Mouse (Mus musculus) retina, embryonic 14.5 days (tissue): Measurements from ENCODE around the gene Klhdc8a.
"Not testable (repeated sequence)": the region's sequence is repeated elsewhere in the genome, so short reads cannot be mapped to it uniquely, and the experiment has no call there.

ENCODE experiments used
- DNase-seq: peaks from one replicate; pipeline ENCODE4 v3.0.0-alpha.2; 2015; ENCODE audit warnings: low spot score

Klhdc8a gene

DNA sequence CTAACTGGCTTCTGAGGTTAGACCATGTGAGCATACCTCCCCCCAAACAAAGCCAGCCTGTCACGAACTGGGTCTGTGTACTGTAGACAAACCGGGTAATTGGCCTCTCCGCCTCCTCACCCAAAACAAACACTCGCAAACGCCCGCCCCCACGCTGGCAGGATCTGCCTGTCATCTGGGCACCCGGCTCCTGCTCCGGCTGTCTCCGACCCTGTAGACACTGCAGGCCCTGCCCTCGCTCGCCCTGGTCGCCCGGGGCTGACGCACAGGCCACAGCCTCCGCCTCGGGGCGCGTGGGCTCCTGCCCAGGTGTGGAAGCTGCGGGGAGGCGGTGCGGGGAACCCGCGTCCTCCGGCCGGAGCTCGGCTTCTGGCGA, at the start of gene Klhdc8a:
Klhdc8a (plus strand) TSS at position 202 of the 376 bp plus-strand sequence.
- peak; percentile 66 for DNase-seq

DNA sequence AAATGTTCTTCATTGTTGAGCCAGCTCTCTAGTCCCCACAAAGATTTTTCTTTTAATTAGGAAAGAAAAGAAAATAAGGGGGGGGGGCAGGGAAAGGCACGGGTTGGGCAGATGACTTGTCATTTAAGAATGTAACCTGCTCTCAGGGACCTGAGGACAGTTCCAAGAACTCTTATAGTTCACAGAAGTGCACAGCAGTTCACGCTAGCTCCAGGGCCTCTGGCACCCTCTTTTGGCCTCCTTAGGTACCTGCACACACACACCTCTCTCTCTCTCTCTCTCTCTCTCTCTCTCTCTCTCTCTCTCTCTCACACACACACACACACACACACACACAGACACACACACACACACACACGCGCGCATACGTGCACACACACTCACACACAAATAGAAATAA, 44.0 kb upstream of the Klhdc8a start:
- DNase-seq, result no peak

DNA sequence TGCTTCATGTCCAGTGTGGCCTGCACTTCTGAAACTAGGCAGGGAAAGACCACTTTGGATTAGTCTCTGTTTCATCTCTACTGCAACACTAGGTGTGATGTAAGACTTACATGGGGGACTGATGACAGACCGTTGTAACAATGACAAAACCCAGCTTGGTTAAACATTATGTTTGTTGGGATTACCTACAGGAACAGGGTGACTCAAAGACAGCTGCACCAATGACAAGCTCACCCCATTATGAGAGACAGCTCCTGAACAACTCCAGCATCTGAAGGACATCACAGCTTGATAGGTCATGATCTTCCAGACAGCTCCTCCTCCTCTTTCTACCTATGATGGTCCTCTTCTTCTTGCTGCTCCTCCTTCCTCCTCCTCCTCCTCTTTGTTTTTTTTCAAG, 38.1 kb upstream of the Klhdc8a start:
- no peak for DNase-seq

DNA sequence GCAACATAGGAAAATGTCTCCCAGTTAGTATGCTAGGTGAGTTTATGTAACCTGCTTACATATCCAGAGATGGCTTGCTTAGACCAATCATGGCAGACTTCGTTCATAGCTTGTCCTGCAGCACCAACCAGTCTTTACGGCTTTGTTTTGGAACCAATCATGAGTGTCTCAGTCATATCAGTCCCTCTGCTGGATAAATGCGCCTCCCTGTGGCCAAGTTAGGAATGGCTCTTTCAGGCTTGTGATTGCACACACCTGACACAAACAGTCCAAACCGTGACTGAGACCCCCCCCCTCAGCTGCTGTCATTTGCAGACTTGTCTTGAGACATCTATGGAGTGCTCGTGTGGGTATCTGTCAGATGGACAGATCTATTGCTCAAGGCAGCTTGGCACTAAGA, 37.4 kb upstream of the Klhdc8a start:
- peak; percentile 53 for DNase-seq

DNA sequence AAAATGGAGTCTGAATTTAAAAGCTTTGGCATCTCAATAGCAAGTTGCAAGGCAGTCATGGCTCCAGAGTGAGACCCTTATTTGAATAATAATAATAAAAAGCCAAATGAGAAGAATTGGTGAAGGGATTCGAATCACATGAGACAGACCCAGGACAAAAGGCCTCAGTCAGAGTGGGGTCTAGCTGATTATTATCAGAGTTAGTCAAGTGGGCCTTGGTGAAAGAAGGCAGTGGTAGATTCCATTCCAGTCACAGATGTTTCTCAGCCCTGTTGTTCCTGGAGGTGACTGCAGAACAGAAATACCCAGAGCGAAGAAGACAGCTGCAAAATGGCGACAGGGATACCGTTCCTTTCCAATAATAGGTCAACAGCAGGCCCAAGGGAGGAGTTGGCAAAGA, 34.8 kb upstream of the Klhdc8a start:
- no peak for DNase-seq

DNA sequence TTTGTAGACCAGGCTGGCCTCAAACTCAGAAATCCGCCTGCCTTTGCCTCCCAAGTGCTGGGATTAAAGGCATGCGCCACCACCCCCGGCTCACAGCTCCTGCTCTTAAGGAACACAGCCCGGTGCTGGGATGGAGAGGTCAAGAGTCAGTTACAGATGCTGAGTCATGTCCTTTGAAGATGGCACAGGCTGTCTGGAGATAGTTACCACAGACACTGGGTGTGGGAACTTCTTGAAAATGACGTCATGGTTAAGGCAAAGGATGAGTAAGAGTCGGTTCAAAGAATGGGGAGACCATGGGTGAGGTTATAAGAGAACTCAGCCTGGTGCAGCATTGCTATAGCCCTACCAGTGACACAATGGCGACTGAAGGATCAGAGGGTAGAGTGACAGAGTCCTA, 33.8 kb upstream of the Klhdc8a start:
- no peak for DNase-seq

DNA sequence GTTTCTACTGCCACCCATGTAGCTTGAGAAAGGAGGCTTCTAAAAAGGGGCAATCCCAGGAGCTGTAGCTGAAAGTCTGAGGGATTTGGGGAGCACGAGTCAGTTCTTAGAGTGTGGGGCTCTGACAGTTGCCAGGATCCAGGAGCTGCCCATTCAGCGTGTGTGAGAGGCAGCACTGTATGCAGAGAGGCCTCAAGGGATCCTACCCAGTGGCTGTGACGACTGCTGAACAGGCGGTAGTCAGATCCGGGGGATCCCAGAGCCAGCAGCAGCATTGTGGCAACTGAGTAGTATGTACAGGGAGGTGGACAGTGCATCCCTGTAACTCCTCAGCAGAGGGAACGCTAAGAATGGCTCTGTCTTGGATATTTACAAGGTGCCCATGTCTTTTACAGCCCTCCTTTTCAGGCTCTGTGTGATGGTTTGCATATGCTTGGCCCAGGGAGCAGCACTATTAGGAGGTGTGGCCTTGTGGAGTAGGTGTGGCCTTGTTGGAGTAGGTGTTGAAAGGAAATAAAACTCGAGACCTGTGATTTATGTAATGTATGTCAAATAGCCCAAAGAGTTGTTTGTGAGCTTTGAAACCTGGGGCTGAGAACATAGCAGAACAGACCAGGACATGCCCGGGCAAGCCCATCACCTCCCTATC, 33.1 kb upstream of the Klhdc8a start:
- DNase-seq, result no peak

DNA sequence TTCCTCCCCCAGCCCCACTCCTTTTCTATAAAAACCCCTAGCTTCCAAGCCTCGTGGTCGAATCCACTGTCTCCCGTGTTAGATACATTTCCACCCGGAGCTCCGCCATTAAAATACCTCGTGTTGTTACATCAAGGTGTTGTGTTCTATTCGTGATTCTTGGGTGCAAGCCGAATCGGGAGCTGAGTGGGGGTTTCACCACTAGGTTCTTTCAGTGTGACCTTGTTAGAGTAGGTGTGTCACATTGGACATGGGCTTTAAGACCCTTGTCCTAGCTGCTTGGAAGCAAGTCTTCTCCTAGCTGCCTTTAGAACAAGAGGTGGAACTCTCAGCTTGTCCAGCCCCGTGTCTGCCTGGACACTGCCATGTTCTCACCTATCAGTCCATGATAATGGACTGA, 32.5 kb upstream of the Klhdc8a start:
- DNase-seq, result no peak

DNA sequence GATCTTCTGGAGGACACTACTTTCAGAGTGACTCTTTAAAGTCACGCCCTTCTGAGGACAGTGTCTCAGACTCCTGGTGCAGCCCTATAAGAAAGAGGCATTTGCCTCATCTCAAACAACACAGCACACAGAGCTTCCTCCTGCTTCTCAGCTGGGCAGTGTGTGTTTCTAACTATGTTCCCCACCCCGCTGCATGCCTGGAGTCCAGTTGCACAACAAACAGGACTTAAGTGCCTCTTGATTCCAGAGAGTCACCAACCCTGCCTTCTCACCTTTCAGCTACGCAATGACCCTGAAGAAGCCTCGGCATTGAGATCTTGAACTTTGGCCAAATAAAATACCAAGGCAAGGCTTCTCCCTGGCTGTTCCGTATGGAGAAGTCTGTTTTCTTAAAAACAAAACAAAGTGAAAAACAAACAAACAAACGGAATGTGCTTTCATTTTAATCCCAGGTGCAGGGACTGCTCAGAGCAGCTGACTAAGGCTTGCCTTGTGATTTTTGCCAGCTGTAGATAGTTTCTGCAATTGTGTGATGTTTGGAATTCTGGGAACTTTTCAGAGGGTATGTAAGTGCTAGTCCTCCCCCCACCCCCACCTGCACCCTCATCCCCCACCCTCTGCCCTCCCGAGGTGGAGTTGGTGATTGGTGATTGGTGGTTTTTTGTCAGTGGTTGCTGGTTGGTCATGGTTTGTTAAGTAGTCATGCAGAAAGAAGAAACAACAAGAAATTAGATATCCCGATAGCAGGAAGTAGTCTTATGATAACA, 31.5 kb upstream of the Klhdc8a start:
- DNase-seq, result no peak

DNA sequence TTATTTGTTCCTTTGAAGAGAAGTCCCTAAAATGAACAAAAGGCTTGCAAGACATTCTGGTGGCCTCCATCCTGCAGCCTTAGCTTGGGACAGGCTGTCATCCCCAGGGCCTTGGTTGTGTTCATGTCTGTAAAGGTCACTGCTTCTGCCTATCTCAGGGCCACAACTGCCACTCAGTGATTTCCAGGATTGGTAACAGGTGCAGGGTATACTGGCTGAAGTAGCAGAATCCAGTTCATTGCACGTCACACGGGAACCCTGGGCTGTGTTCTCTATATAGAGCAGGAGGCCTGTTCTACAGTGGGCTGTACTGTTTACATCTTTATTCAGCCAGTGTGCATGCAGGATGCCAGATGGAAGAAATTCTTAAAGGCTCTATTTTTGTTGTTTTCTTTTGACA, 30.5 kb upstream of the Klhdc8a start:
- DNase-seq, result no peak

DNA sequence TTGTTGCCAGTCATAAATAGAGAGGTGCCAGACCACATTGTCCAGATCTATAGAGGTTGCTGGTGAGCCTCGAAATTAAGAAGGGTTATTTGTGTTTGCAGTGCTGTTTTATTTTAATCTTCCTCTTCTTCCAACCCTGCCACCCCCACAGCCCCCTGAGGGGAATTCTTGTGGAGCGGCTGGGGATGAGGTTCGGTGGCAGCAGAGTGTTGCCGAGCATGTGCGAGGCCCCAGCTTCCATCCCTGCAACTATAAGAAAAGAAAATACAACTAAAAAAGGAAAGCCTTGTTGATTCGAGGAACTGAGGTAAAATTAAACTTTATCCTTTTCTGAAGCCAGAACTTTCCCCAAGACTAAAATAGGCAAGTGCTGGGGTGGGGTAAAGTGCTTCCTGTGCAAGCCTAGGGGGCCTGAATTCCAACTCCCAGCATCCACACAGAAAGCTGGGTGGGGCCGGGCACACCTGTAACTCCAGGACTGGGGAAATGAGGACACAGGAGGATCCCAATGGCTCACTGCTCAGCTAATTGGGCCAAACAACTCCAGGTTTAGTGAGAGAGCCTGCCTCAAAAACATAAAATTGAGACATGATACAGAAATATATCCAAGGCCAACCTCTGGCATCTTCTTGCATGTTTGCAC, 29.9 kb upstream of the Klhdc8a start:
- no peak for DNase-seq

DNA sequence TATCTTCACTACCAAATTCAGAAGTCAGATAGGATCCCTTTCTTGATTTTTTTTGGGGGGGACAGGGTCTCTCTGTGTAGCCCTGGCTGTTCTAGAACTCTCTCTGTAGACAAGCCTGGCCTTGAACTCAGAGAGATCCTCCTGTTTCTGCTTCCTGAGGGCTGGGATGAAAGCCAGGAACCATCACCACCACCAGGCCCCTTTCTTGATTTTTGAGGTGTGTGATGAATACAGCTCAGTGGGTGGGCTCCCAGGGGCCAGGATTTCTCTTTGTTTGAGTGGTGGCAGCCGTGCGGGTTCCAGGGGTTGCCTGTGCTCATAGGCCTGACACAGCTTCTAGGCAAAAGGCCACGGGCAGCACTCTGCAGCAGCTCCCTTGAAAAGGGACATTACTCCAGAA, 27.2 kb upstream of the Klhdc8a start:
- no peak for DNase-seq

DNA sequence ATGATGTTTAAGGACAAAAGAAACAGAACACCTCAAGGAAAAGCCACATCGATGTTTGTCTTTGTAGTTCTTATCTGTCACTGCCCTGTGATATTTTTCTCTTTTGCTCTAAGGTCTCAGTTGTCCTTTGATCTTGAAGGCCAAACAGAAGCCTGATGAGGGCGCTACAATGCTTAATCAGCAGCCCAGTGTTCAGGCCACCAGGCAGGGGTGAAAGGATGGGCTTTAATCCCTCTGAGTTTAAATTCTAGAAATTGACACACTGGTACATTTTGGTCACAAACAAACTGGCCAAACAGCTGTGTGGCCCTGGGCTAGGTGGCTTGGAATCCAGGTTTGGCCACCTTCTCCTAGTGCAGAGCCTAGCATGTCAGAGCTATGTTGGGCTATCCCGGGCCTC, 21.7 kb upstream of the Klhdc8a start:
- no peak for DNase-seq

DNA sequence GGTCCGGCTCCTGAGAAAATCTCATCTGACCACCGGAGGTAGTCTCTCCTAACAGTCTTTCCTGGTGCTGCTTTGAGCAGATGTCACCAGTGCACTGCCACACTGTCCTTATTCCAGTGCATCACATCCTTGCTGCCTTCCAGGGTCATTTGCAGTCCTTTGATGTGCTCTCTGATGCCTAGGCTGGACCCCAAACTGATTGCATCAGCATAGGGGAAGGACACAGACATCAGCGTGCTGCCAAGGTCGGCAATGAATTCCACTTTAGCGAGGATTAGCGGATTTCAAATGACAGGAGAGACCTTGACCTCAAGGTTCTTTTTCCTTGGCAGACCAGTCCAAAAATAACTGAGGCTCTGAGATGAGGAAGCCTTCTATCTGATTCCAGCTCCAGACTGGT, 21.3 kb upstream of the Klhdc8a start:
- no peak for DNase-seq

DNA sequence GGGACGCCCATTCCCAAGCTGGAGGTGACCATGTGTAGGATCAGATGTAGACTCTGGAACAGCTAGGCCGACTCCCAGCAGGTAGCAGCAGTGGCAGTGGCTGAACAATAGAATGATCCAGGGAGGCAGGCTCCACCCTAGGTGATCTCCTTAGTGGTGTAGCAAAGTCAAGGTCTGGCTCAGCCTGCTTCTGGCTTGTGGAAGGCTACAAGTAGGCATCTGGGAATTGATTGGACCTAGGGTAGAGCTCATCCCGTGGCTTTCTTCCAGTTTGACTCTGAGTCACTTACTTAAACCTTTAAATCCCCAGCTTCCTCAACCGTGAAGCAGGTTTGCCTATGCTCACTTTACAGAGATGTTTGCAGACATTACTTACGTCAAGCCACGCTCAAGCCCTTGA, 17.8 kb upstream of the Klhdc8a start:
- DNase-seq, result not testable (repeated sequence)

DNA sequence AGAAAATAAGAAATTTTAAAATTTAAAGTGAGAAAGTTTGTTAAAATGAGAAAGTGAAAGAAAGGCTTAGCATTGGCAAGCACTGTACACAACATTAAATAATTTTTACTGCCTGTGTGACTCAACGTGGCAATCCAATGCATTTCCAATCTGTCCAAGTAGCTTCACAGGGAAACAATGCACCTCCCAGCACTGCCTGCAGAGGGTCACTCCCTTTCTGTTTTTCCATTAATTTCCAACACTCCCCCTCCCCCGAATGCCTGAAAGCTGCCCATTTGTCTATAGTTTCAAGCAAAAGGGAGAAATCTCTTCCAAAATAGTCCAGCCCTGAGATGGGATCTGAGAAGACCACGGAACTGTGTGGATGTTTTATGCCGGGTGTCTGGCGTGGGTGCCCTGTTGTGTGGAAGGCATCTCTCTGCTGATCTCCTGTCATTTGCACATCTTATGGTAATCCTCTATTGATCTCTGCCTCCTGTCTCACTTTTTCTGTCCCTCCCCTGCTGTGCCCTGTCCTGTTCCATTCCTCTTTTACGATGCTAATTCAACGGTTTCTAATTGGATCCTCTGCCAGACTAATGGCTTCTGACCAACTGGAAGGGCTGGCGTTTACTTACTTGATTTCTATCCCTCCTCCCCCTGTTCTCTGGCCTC, 16.8 kb upstream of the Klhdc8a start:
- peak; percentile 77 for DNase-seq

DNA sequence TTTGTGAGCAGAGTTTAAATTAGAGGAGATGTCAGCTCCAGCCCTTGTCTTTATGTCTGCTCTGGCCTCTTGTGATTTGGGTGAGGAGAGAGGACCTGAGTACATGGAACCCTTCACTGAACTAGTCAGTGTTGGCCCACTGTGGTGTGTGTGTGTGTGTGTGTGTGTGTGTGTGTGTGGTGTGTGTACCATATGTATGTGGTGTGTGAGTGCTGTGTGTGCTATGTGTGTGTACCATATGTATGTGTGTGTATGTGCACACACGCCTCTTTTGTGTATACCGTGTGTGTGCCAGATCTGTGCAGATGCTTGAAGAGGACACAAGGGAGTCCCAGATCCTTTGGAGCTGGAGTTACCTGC, 16.3 kb upstream of the Klhdc8a start:
- DNase-seq, result no peak

DNA sequence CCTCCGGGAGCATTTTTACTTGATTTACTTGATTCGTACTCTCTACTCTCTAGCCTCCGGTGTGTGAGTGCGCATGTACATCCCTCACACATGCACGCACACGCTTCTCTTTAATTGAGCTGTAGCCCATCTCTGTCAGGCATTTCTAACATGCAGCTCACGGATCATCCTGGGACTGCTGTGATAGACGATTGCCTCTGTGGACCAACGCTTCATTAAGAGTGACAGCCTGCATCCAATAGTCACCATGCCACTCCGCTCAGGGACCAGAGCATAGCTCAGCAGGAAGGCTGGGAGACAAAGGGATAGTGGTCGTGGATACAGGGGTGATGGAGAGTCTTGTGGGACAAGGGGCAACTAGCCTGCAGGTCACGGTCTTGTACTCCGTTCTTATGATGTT, 15.4 kb upstream of the Klhdc8a start:
- peak; percentile 68 for DNase-seq

DNA sequence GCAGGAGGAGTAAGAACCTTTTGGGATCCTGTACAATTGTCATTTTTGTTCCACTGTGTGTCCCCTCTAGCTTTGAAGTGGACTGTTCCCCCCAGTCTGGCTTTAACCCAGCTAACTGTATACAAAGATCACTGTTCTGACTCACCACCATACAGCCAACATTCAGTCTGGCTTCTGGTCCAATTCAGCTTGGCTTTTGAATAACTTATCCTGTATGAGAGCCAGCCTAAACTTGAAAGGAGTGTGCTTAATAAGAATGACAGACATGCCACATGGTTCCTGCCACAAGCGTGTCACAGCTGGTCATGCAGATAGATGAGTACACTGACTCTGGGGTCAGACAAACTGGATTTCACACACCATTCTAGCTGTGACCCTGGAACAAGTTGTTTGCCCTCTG, 11.7 kb upstream of the Klhdc8a start:
- DNase-seq, result no peak

DNA sequence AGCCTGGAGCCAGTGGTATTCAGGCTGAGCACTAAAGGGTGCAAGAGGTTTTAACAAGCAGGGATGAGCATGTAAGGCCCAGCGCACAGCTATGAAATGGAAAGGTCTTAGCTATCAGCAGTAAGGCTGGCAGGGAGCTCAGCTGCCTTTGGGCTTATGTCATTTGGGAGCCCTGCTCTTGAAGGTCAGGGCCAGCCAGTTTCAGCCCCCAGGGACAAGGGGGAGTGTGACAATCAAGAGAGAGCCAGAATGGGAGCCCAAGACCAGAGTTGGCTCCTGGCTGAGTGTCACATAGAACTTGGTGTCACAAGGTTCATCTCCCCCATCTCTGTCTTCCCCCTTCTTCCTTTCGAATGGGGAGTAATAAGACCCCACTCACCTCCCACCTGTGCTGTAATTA, 11.0 kb upstream of the Klhdc8a start:
- peak; percentile 41 for DNase-seq

DNA sequence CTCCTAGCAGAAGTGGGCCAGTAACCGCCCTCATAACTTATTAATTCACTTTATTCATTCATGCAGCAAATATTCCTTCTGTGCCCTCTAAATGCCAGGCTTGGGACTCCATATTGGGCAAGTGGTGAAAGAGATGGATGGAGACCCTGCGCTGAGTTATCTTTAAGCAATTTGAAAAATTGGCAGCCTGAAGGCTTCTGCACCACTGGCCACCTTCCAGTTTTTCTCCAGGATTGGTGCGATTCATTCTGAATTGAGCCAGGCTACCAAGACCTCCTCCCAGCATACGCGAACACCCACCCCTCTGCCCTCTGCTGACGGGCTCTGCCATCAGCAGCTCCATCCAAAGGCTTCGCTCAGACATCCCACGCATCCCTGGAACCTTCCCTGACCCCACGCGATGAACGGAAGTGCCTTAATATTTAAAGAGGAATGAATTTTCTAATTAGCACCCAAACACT, 10.4 kb upstream of the Klhdc8a start:
- DNase-seq, result peak; percentile 82

DNA sequence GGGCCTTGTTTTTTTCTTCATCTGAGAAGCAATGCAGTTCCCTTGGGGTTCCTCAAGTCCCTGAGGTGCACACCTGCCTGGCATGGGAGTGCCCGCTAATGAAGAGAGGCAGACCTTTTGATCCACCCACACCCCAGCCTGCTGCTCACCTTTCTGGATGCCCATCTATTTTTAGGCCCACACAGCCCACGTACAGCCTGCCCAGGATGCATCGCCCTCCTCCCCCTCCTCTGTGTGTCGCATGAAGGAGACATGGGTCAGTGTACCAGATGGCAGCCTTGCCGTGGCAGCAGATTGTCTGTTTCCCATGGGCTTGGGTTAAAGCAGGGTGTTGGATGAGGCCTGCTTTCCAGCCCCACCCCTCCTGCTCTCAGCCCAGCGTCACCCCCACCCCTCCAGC, 8.5 kb upstream of the Klhdc8a start:
- peak; percentile 68 for DNase-seq
